Mouse (Mus musculus): Measurements from ENCODE around the gene Itk. TPM values are rescaled to one million over a fixed set of nuclear protein-coding genes. Genes with fewer than 3 reads are reported as not detected.

Itk gene
- 933 TPM for polyA plus RNA-seq (2017; shearing (Covaris generic))

GRCm38 (mm10) chr11:46389336-46390117, at the start of gene Itk:
Itk (minus strand) TSS chr11:46389515.

DNA sequence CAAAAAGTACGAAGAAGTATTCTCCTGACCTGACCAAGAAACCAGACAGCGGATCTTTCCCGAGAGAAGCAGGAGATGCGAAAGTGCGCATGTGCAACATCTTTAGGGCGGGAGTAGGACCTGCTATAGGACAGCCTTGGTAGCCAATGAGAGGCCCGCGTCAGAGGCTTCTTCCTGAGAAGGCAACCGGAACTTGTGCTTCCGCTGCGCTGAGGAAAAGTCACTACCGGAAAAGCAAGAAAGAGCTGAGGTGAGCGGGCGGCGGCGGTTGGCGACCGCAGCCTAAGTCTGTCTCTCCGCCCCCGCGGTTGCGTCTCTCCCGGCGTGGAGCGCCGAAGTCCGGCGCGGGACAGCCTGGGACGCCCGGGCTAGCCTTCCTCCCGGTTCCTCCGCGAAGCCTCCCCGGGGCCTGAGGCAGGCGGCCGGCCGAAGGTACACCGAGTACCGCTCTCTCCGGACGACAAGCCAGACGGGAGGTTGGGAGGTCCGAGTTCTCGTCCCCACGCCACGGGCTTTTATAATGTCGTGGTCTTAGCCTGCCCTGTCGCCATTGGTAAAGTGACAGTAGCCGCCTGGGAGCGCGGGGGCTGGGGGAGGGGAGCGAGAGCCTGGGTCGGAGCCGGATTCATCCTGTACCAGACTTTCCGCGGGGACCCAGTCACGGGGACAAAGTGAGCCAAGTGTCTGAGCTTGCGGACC, 47.6 kb upstream of the Itk start, which contains the start of gene Med7:
Gene Med7, plus strand, starts transcription at position 166 of the 699 bp plus-strand sequence.

DNA sequence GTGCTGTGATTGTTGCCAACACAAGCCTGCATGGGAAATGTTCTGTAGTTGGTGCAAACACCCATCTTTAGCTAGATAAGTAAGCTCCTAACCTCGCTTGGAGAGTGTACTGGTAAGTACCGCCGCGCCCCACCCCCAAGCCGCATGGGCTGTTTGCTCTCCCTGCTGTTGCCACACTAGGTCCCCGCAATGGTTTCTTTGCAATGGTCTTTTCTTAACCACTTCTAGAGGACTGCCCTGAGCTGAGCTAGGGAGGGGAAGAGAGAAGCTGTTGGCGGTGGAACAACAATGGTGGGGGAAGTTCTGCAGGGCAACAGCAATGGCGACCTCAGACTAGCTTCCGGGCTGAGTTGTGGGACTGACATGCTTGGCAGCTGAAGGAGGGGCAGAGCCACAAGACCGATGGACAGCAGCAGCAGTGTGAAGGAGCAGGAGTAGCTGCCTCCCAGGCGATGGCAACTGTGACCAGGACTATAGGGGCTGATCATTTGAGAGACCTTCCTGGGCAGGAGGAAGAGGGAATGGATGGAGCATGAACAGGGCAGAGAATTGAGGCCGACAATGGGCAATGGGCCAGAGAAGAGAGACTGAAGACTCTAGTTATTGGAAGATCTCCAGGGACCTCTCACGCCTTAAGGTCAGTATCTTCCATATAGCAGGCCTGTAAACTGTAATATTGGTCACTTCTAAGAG, 7.0 kb upstream of the Itk start, which contains the start of gene Fam71b:
Gene Fam71b, plus strand, starts transcription at position 393 of the 693 bp plus-strand sequence.

DNA sequence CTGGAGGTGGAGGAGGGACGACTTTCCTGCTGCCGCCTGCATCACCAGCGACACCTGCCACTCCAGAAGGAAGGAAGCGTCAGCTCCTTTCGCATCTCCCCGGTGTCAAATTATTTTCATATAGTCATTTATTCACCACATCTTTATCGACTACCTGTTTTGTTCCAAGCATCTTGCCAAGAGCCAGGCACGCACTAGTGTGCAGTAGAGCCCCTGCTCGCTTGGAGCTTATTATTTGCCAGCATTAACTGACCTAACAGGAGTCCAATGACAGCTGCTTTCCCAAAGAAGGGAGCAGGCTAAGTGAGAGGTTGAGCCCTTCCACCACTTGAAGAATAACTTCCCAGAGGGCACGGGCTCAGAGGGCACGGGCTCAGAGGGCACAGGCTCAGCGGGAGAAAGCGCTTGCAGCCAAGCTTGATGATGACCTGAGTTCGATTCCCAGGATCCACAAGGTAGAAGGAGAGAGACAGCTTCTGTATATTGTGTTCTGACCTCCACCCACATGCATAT, 76.7 kb downstream of the Itk start, which contains the start of gene Cyfip2:
Gene Cyfip2, minus strand, starts transcription at position 337 of the 513 bp plus-strand sequence.

Other genes starting within 250 kb of the Itk start
- gene Nipal4, start 223.0 kb downstream of the Itk start, polyA plus RNA-seq (2017; shearing (Covaris generic)) = 0.15 TPM
- 1.3 TPM for gene Fndc9, start 154.0 kb downstream of the Itk start, polyA plus RNA-seq (2017; shearing (Covaris generic))
- 158 TPM for gene Cyfip2, start 76.7 kb downstream of the Itk start, polyA plus RNA-seq (2017; shearing (Covaris generic))
- gene Fam71b, start 7.0 kb upstream of the Itk start, polyA plus RNA-seq (2017; shearing (Covaris generic)) = 19.5 TPM
- gene Med7, start 47.4 kb upstream of the Itk start, polyA plus RNA-seq (2017; shearing (Covaris generic)) = 29.6 TPM
- gene Havcr2, start 65.4 kb upstream of the Itk start, polyA plus RNA-seq (2017; shearing (Covaris generic)) = 3.2 TPM
- not detected for gene Gm12169, start 134.7 kb upstream of the Itk start, polyA plus RNA-seq (2017; shearing (Covaris generic))
- gene BC053393, start 182.0 kb upstream of the Itk start, polyA plus RNA-seq (2017; shearing (Covaris generic)) = not detected
- not detected for gene Dppa1, start 239.7 kb upstream of the Itk start, polyA plus RNA-seq (2017; shearing (Covaris generic))